Mouse (Mus musculus): ENCODE results near the gene Acap3. TPM values are rescaled to one million over a fixed set of nuclear protein-coding genes. Genes with fewer than 3 reads are reported as not detected.

Acap3 gene
- polyA plus RNA-seq, 1 experiment from 2014 or later, result 51.0 TPM

- no peak for ATAC-seq
- H3K9me3 ChIP-seq (replicated peaks), result no peaks in the 10 kb centered on the region
- no peaks in the 10 kb centered on the region for H3K27me3 ChIP-seq
- no peak overlapping the region for H3K4me2 ChIP-seq
- H3K27ac ChIP-seq, result no peak overlapping the region
- WGBS, result 94% methylated on average over 6 of the region's 6 CpGs
- H3K36me3 ChIP-seq (ENCODE audit: poor library complexity, severe bottlenecking), result peaks cover 81% of the 10 kb centered on the region
- H3K9ac ChIP-seq, result no peak overlapping the region
- H3K4me1 ChIP-seq, result no peaks in the 10 kb centered on the region
- no peak overlapping the region for H3K4me3 ChIP-seq
Measured at GRCm38 (mm10) chr4:155955491-155955890, 63.9 kb downstream of the Acap3 start.

Small RNA genes lying within 50 kb of the gene (microRNA-seq; reads per million reads assigned to microRNA genes)
- not detected for gene Gm22991

Other genes with a start within 250 kb of the Acap3 start
- gene Gm10563, start 246.4 kb upstream of the Acap3 start, polyA plus RNA-seq (2015; fragmentation: Nextera tagmentation; extraction: Ambion mirVana), result not detected in 2 replicates
- 1.6 and 2.1 TPM in 2 replicates for gene Mmp23, start 238.4 kb upstream of the Acap3 start, polyA plus RNA-seq (2015; fragmentation: Nextera tagmentation; extraction: Ambion mirVana)
- 29.8 and 35.2 TPM in 2 replicates for gene Mib2, start 222.6 kb upstream of the Acap3 start, polyA plus RNA-seq (2015; fragmentation: Nextera tagmentation; extraction: Ambion mirVana)
- gene Fndc10, start 197.5 kb upstream of the Acap3 start, polyA plus RNA-seq (2015; fragmentation: Nextera tagmentation; extraction: Ambion mirVana), result 1.9 and 2.3 TPM in 2 replicates
- 160 and 162 TPM in 2 replicates for gene Ssu72, start 187.0 kb upstream of the Acap3 start, polyA plus RNA-seq (2015; fragmentation: Nextera tagmentation; extraction: Ambion mirVana)
- gene Tmem240, start 157.0 kb upstream of the Acap3 start, polyA plus RNA-seq (2015; fragmentation: Nextera tagmentation; extraction: Ambion mirVana), result 1.9 and 2.4 TPM in 2 replicates
- gene Atad3a, start 130.7 kb upstream of the Acap3 start, polyA plus RNA-seq (2015; fragmentation: Nextera tagmentation; extraction: Ambion mirVana), result 79.2 and 93.3 TPM in 2 replicates
- 15.1 and 15.3 TPM in 2 replicates for gene Vwa1, start 117.1 kb upstream of the Acap3 start, polyA plus RNA-seq (2015; fragmentation: Nextera tagmentation; extraction: Ambion mirVana)
- 0.20 and 0.45 TPM in 2 replicates for gene Tmem88b, start 105.9 kb upstream of the Acap3 start, polyA plus RNA-seq (2015; fragmentation: Nextera tagmentation; extraction: Ambion mirVana)
- gene Ankrd65, start 101.4 kb upstream of the Acap3 start, polyA plus RNA-seq (2015; fragmentation: Nextera tagmentation; extraction: Ambion mirVana), result 0.18 TPM in 1 of 2 replicates, not detected in the other
- 251 and 266 TPM in 2 replicates for gene Mrpl20, start 88.9 kb upstream of the Acap3 start, polyA plus RNA-seq (2015; fragmentation: Nextera tagmentation; extraction: Ambion mirVana)
- gene Ccnl2, start 79.3 kb upstream of the Acap3 start, polyA plus RNA-seq (2015; fragmentation: Nextera tagmentation; extraction: Ambion mirVana), result 166 and 179 TPM in 2 replicates
- gene Aurkaip1, start 60.5 kb upstream of the Acap3 start, polyA plus RNA-seq (2015; fragmentation: Nextera tagmentation; extraction: Ambion mirVana), result 147 and 151 TPM in 2 replicates
- 15.6 and 17.1 TPM in 2 replicates for gene Mxra8, start 52.1 kb upstream of the Acap3 start, polyA plus RNA-seq (2015; fragmentation: Nextera tagmentation; extraction: Ambion mirVana)
- 7.2 and 7.6 TPM in 2 replicates for gene Dvl1, start 44.4 kb upstream of the Acap3 start, polyA plus RNA-seq (2015; fragmentation: Nextera tagmentation; extraction: Ambion mirVana)
- 0.58 and 0.72 TPM in 2 replicates for gene Tas1r3, start 28.5 kb upstream of the Acap3 start, polyA plus RNA-seq (2015; fragmentation: Nextera tagmentation; extraction: Ambion mirVana)
- gene Cptp, start 22.4 kb upstream of the Acap3 start, polyA plus RNA-seq (2015; fragmentation: Nextera tagmentation; extraction: Ambion mirVana), result 19.1 and 22.3 TPM in 2 replicates
- gene Ints11, start 22.3 kb upstream of the Acap3 start, polyA plus RNA-seq (2015; fragmentation: Nextera tagmentation; extraction: Ambion mirVana), result 96.2 and 106 TPM in 2 replicates
- gene Pusl1, start within 50 bp of the Acap3 start, polyA plus RNA-seq (2015; fragmentation: Nextera tagmentation; extraction: Ambion mirVana), result 46.5 and 54.2 TPM in 2 replicates
- gene Ube2j2, start 52.0 kb downstream of the Acap3 start, polyA plus RNA-seq (2015; fragmentation: Nextera tagmentation; extraction: Ambion mirVana), result 131 and 136 TPM in 2 replicates
- 7.0 and 10.1 TPM in 2 replicates for gene C1qtnf12, start 70.5 kb downstream of the Acap3 start, polyA plus RNA-seq (2015; fragmentation: Nextera tagmentation; extraction: Ambion mirVana)
- 21.0 and 21.8 TPM in 2 replicates for gene B3galt6, start 100.8 kb downstream of the Acap3 start, polyA plus RNA-seq (2015; fragmentation: Nextera tagmentation; extraction: Ambion mirVana)
- 113 and 118 TPM in 2 replicates for gene Sdf4, start 101.0 kb downstream of the Acap3 start, polyA plus RNA-seq (2015; fragmentation: Nextera tagmentation; extraction: Ambion mirVana)
- gene Tnfrsf4, start 122.0 kb downstream of the Acap3 start, polyA plus RNA-seq (2015; fragmentation: Nextera tagmentation; extraction: Ambion mirVana), result 0.63 and 1.1 TPM in 2 replicates
- gene Tnfrsf18, start 134.3 kb downstream of the Acap3 start, polyA plus RNA-seq (2015; fragmentation: Nextera tagmentation; extraction: Ambion mirVana), result 0.83 and 0.98 TPM in 2 replicates
- not detected in 2 replicates for gene Ttll10, start 167.6 kb downstream of the Acap3 start, polyA plus RNA-seq (2015; fragmentation: Nextera tagmentation; extraction: Ambion mirVana)
- gene 9430015G10Rik, start 218.2 kb downstream of the Acap3 start, polyA plus RNA-seq (2015; fragmentation: Nextera tagmentation; extraction: Ambion mirVana), result 46.2 and 50.3 TPM in 2 replicates
- gene Rnf223, start 238.7 kb downstream of the Acap3 start, polyA plus RNA-seq (2015; fragmentation: Nextera tagmentation; extraction: Ambion mirVana), result 0.81 and 0.87 TPM in 2 replicates

Measured in forebrain, embryonic 13.5 days (tissue).